ENCODE assay signal across 8 mouse cellular contexts in the genomic region with DNA sequence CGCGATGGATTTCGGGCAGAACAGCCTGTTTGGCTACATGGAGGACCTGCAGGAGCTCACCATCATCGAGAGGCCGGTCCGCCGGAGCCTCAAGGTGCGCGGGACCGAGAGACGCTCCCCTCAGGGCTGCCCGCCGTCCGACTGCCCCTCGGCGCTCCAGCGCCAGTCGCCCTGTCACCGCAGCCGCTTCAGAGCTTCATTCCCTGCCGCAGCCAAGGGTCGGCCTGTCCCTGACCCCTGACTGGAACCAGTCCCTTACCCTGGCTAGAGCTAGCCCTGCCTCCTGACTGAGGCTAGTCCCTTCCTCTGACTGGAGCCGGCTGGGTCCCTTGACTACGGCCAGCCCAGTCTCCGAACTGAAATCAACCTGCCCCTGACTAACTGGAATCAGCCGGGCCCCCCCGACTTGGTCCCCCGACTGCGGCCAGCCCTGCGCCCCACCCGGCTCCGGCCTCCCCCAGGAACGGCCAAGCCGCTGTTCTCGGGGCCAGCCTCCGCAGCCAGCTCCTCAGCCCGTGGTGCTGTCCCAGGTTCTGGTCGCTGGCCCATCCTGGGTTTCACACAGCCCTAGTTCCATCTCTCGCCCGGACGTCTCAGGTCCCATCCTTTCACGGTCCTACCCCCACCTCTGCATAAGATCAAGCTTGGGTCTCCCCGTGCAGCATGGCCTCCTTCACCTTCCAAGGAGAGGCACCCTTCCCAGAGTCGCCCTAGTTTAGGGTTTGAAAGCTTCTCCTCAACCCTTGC. TPM values are rescaled to one million over a fixed set of nuclear protein-coding genes. Genes with fewer than 3 reads are reported as not detected.
DNase-seq lines count a peak whose midpoint lies in the region; ATAC-seq lines count a peak whose summit lies in the region.

No protein-coding gene starts in this region.

- no peak overlapping the region for H3K27ac ChIP-seq in intestine, embryonic 15.5 days
- no peak overlapping the region for H3K27ac ChIP-seq in lung, embryonic 16.5 days (ENCODE audit: low read length)
- H3K27ac ChIP-seq in stomach, embryonic 14.5 days (ENCODE audit: low read length), result no peak overlapping the region

- H3K36me3 ChIP-seq in intestine, embryonic 15.5 days, result no peaks in the 10 kb centered on the region
- no peaks in the 10 kb centered on the region for H3K36me3 ChIP-seq in lung, embryonic 16.5 days (ENCODE audit: control insufficient read depth, insufficient read depth, low read length)
- no peaks in the 10 kb centered on the region for H3K36me3 ChIP-seq in stomach, embryonic 14.5 days (ENCODE audit: control insufficient read depth, insufficient read depth, low read length)

- 1% methylated on average over 44 of the region's 44 CpGs for WGBS in intestine, embryonic 15.5 days
- WGBS in lung, embryonic 16.5 days, result under 1% methylated on average over 44 of the region's 44 CpGs
- under 1% methylated on average over 41 of the region's 44 CpGs for WGBS in stomach, embryonic 14.5 days

- intact Hi-C loops in gastrocnemius, postnatal 36 days (cut with DNase I), result no loop called here

- H3K4me1 ChIP-seq in intestine, embryonic 15.5 days (replicated peaks), result peaks cover 6% of the 10 kb centered on the region
- no peaks in the 10 kb centered on the region; the same call in 1 of the 2 replicates for H3K4me1 ChIP-seq in lung, embryonic 16.5 days (replicated peaks; ENCODE audit: control insufficient read depth, insufficient read depth, low read length)
- H3K4me1 ChIP-seq in stomach, embryonic 14.5 days (ENCODE audit: control insufficient read depth, insufficient read depth, low read length), result no peaks in the 10 kb centered on the region

- peak overlapping the region; percentile 96 for H3K4me2 ChIP-seq in intestine, embryonic 15.5 days (replicated peaks)
- H3K4me2 ChIP-seq in lung, embryonic 16.5 days (ENCODE audit: low read depth, low read length), result peak overlapping the region; percentile 85
- peak overlapping the region; percentile 98 for H3K4me2 ChIP-seq in stomach, embryonic 14.5 days (replicated peaks; ENCODE audit: low read depth, low read length)

- H3K9me3 ChIP-seq in intestine, embryonic 15.5 days, result no peaks in the 10 kb centered on the region
- no peaks in the 10 kb centered on the region for H3K9me3 ChIP-seq in lung, embryonic 16.5 days (ENCODE audit: control insufficient read depth, low read length)
- no peaks in the 10 kb centered on the region for H3K9me3 ChIP-seq in stomach, embryonic 14.5 days (ENCODE audit: control insufficient read depth, low read depth, low read length)

- peak; percentile 64 for ATAC-seq in intestine, embryonic 15.5 days
- ATAC-seq in lung, embryonic 16.5 days (ENCODE audit: low read depth), result peak; percentile 47
- ATAC-seq in stomach, embryonic 14.5 days (ENCODE audit: insufficient number of reproducible peaks, insufficient read depth, low FRiP score, low read depth), result peak; percentile 33

- peak overlapping the region; percentile 56 for H3K4me3 ChIP-seq in intestine, embryonic 15.5 days (replicated peaks)
- peak overlapping the region; percentile 62 for H3K4me3 ChIP-seq in lung, embryonic 16.5 days (ENCODE audit: low read length)
- peak overlapping the region; percentile 60 for H3K4me3 ChIP-seq in stomach, embryonic 14.5 days (ENCODE audit: low read depth, low read length)

- peaks cover 7% of the 10 kb centered on the region; the same call in 1 of the 2 replicates for H3K27me3 ChIP-seq in intestine, embryonic 15.5 days (replicated peaks)
- H3K27me3 ChIP-seq in lung, embryonic 16.5 days (ENCODE audit: control insufficient read depth, insufficient read depth, low read depth, low read length), result peaks cover 5% of the 10 kb centered on the region
- H3K27me3 ChIP-seq in stomach, embryonic 14.5 days (ENCODE audit: control insufficient read depth, insufficient read depth, low read length), result no peaks in the 10 kb centered on the region

- H3K9ac ChIP-seq in intestine, embryonic 15.5 days, result peak overlapping the region; percentile 70
- H3K9ac ChIP-seq in lung, embryonic 16.5 days (ENCODE audit: low read length), result peak overlapping the region; percentile 69
- H3K9ac ChIP-seq in stomach, embryonic 14.5 days (replicated peaks; ENCODE audit: low read depth, low read length), result peak overlapping the region; percentile 55

- DNase-seq in urinary bladder, adult 2 months (ENCODE audit: low spot score), result peak; percentile 41
- no peak for DNase-seq in urinary bladder, postnatal 10 days (ENCODE audit: low spot score)
- DNase-seq in cerebellum, adult 9-10 months, result peak; percentile 67
- DNase-seq in gastrocnemius, postnatal 36 days, result peak; percentile 9 to 22
- no peak for DNase-seq in MN1 (ENCODE audit: low spot score)

RNA-seq across cellular contexts. Expression of gene Ppp4r4, which starts 0.7 kb away (rescaled TPM):
- polyA plus RNA-seq in urinary bladder, adult 2 months (2012; rRNA removed), result 2.9 and 3.8 TPM in 2 replicates
- total RNA-seq in gastrocnemius, postnatal 36 days (2021), result under 1 TPM; 0.15 to 0.25 TPM
- polyA plus RNA-seq in intestine, embryonic 15.5 days (2015; fragmentation: Nextera tagmentation; extraction: Ambion mirVana), result 1.2 and 1.3 TPM in 2 replicates
- 2.2 and 3.5 TPM in 2 replicates for polyA plus RNA-seq in lung, embryonic 16.5 days (2015; fragmentation: Nextera tagmentation; extraction: Ambion mirVana)
- polyA plus RNA-seq in stomach, embryonic 14.5 days (2014; fragmentation: Nextera tagmentation; extraction: Ambion mirVana), result 1.9 TPM in 2 replicates

Comparison
In these comparisons a context has a peak if more than half of its experiments do, and no peak if none do; other contexts are left out.
1. DNase-seq: peak in urinary bladder, adult 2 months (single experiment), cerebellum, adult 9-10 months (single experiment) and gastrocnemius, postnatal 36 days (2 of 2); none in urinary bladder, postnatal 10 days (single experiment) and MN1 (single experiment).
2. Peak in every context shown above with its lines, with median percentiles within 50 percentile points of each other: ATAC-seq, H3K4me2 ChIP-seq, H3K4me3 ChIP-seq and H3K9ac ChIP-seq.